Mouse (Mus musculus) testis, adult 2 months (tissue): ENCODE measurements around the gene Oaf.

Source experiments
- CTCF ChIP-seq: fragments of 200-500 bp; IDR thresholded peaks from 2 replicates; pipeline ENCODE4 v1.5.1; 2012; ENCODE audit warnings: low read depth, mild to moderate bottlenecking, inconsistent platforms, low read length, moderate library complexity; ENCODE audit not compliant: control insufficient read depth, insufficient read depth, insufficient replicate concordance
- POLR2A ChIP-seq: fragments of 200-500 bp; IDR thresholded peaks from 2 replicates; pipeline ENCODE4 v1.6.1; 2012; ENCODE audit warnings: low read depth, mild to moderate bottlenecking, inconsistent platforms, low read length, moderate library complexity; ENCODE audit not compliant: control insufficient read depth

DNA sequence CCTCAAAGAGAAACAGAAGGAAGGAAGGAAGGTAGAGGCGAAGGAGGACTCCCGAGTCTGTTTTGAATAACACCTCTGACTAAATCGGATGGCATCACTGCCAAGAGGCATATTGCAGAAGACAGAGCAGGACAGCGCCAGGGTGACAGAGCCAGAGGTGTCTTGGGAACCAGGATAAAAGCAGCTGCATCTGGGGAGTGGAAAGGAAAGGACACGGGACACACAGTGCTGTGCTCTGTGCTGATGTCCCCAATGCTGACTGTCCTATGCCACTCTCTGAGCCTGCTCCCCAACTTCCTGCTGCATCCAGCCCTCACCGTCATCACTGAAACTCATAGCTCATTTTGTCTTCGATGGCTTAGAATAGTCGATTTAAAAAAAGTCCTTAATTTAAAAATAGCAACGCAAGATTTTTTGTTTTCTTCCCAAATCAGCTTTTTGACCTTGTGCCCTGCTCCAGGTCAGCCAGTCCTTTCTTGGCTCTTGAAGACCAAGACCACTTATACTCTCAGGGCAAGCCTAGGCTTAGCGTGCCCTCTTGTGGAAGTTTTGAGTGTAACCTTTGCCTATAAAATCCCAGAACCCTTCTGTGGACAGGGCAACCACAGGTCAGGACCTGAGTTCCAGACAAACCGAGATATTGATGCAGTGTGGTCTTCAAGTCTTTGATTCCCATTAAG lies 28.8 kb downstream of the Oaf start:
- TF ChIP-seq CTCF (peak; percentile 6; the same call in 1 of the 2 replicates), POLR2A (no peak)
